Mouse (Mus musculus) layer of hippocampus, postnatal 25 days (tissue): ENCODE data around the gene Adcy10. TPM values are rescaled to one million over a fixed set of nuclear protein-coding genes. Genes with fewer than 3 reads are reported as not detected.

Source experiments
- DNase-seq, 2 experiments: peaks; one replicate each; pipeline ENCODE4 v3.0.0; 2022; ENCODE audit warnings: mixed read lengths in 2 of 2, low spot score in 1 of 2; ENCODE audit errors: extremely low spot score in 1 of 2
- total RNA-seq, 2 experiments: library from RNA; stranded (reverse); gene quantifications; 2 replicates each; pipeline ENCODE4 v1.2.3; 2021

Adcy10 gene
- under 1 TPM in 1 of 2 experiments, not detected in 1; 0.15 TPM for total RNA-seq

- DNase-seq, result no peak
Observed at GRCm38 (mm10) chr1:165484688-165485233, at the start of gene Adcy10. Adcy10 (plus strand) TSS chr1:165485183.

GRCm38 (mm10) chr1:165438289-165439021 lies 46.5 kb upstream of the Adcy10 start:
- DNase-seq, result no peak

GRCm38 (mm10) chr1:165440788-165441187 lies 44.2 kb upstream of the Adcy10 start:
- DNase-seq, result no peak

DNA sequence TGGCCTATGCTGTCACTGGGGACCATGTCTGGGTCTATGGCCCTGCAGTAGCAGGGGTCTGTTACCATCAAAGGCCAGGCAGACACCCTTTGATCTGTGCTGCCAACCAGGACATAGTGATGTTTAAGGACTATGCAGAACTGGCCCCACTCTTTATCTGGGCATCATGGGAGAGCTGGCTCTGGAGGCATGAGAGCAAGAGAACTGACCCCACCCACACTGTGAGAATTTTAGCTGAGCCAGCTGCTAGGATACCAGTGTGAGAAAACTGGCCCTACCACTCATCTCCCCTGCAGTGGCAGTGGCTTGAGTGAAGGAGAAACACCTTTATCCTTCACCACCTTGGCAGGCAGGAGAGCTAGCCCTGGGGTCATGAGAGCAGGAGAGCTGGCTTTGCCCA lies 43.8 kb upstream of the Adcy10 start:
- DNase-seq, result no peak

GRCm38 (mm10) chr1:165441719-165442118 lies 43.3 kb upstream of the Adcy10 start:
- no peak for DNase-seq

GRCm38 (mm10) chr1:165459041-165459502 lies 25.9 kb upstream of the Adcy10 start:
- DNase-seq, result no peak

GRCm38 (mm10) chr1:165459503-165460181 lies 25.3 kb upstream of the Adcy10 start:
- peak; percentile 39 to 42 for DNase-seq

DNA sequence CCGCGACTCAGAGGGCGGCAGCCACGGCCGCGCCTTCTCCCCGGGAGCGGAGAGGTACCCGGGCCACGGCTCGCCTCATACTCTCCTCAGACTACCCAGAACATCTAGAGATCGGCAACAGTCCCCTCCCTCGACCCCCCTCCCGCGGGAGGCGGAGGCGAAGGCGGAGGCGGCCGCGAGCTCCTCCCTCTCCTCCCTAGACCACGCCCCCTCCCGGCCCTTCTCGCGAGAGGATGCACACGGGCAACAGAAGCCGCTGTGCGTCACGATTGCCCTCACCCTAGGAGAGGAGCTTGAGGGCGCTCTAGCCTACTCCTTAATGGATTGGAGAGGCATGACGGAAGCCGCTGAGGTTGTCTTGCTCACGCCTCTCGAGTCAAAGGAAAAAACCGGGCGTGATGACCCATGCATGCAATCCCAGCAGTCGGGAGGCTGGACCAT lies 24.6 kb upstream of the Adcy10 start, which contains the start of the genes Dcaf6 and Mpc2:
Gene Dcaf6 (minus strand): TSS at position 116 of the 441 bp plus-strand sequence.
Gene Mpc2 (plus strand): TSS at position 278 of the 441 bp plus-strand sequence.
- DNase-seq, result peak; percentile 98 to 99

GRCm38 (mm10) chr1:165460801-165461377 lies 24.1 kb upstream of the Adcy10 start:
- peak; percentile 86 to 95 for DNase-seq

DNA sequence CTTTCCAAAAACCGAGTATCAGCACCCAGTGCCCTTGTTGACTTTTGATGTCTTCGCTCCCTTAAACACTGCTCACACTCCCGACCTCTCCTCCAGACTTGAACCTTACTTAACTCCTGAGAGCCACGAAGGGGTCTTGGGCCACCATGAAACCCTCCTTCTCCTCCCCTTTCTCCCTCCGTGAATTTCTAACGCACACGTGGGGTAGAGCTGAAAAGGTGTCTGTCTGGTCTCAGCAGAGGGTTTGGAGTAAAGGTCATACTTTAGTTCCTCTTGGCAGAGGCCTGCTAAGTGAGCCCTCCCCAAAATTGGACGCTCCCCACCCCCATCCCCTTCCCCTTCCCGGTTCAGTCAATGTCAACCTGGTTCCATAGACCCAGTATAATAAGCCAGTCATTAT lies 23.3 kb upstream of the Adcy10 start:
- peak in 1 of 2 experiments; percentile 23 for DNase-seq

- DNase-seq, result no peak
Observed at GRCm38 (mm10) chr1:165462861-165463260, 22.1 kb upstream of the Adcy10 start.

DNA sequence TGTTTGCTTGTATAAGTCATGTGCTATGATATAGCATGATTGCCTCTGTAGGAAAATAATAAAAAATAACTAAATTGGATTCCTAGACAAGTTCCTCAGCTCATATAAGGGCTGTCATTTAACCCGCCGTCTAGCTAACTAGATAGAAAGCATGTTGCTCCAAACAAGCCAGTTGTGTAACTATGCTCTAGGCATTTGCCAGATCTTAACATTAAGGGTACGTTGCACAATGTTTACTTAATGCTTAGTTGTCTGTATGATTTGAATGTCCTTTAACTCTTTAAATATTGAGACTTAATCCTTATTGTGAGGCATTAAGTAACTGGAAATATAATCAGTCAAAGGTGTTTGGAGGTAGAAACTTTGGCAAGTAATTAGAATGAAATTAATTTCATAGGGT lies 20.4 kb upstream of the Adcy10 start:
- DNase-seq, result no peak

DNA sequence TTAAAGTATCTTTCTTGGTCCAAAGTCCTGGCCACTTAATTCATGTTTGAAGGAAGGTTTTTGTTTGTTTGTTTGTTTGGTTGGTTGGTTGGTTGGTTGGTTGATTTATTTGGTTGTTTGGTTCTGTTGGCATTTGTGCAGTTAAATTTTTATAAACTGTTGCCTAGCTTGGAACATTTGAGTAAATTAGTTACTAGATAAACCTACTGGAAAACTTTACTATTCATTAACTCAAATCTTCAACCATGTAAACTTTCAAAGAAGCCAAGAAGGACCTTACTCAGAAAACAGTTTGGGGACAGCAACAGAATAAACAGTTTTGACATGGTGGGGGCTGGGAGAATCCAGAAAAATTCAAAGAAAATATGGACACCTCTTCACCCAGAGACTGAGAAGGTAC lies 16.0 kb upstream of the Adcy10 start:
- no peak for DNase-seq

DNA sequence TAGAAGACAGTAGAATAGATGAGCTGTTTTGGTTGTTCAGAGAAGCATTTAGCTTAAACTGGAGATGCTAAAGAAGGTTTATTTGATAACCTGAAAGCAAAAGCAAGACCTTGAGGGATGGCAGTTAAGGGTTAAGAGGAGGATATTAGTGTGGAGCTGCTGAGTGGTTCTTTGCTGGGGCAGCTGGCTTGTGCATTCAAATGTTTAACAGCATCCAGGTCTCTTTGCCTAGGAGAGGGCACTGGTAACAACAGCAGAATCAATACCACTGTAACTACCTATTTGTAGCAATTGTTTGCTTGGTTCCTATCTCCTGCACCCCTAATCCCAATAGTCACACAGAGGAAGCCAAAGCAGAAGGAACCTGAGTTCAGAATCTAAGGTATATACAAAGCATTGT lies 15.3 kb upstream of the Adcy10 start:
- DNase-seq, result no peak

GRCm38 (mm10) chr1:165471490-165471889 lies 13.5 kb upstream of the Adcy10 start:
- no peak for DNase-seq

DNA sequence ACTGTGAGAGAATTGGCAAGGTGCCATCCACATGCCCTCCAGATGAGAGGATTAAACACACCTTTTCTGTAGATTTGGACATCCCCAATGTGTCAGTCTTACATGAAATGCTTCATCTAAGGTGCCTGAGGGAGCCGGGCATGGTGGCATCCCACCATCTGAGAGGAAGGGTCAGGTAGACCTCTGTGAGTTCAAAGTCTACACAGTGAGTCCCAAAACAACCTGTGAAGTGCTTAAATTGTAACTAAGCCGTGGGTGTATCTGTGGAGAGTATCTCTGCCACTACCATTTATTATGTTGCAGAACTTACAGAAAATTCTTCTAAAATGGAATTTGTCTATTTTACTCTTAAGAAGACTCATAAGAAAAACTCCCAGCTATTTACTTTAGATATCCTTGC lies 1.1 kb downstream of the Adcy10 start:
- no peak for DNase-seq

DNA sequence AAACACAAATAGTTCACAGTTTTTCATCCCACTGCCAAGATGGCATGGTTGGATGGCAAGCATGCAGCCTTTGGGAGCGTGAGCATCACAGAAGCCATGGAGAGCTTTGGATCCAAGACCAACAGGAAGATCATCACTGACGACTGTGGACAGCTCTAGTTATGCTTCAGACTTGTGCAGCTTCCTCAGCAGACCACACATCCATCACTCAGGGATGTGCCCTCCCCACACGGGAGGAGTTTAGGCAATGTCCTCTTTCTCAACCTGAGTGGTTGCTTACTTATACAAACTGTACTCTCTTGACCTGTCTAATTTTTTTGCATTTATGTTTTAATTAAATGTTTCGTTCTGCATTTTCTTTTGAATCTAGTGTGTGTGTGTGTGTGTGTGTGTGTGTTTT lies 4.2 kb downstream of the Adcy10 start:
- DNase-seq, result no peak

- DNase-seq, result no peak
Observed at GRCm38 (mm10) chr1:165498856-165499255, 13.9 kb downstream of the Adcy10 start.

DNA sequence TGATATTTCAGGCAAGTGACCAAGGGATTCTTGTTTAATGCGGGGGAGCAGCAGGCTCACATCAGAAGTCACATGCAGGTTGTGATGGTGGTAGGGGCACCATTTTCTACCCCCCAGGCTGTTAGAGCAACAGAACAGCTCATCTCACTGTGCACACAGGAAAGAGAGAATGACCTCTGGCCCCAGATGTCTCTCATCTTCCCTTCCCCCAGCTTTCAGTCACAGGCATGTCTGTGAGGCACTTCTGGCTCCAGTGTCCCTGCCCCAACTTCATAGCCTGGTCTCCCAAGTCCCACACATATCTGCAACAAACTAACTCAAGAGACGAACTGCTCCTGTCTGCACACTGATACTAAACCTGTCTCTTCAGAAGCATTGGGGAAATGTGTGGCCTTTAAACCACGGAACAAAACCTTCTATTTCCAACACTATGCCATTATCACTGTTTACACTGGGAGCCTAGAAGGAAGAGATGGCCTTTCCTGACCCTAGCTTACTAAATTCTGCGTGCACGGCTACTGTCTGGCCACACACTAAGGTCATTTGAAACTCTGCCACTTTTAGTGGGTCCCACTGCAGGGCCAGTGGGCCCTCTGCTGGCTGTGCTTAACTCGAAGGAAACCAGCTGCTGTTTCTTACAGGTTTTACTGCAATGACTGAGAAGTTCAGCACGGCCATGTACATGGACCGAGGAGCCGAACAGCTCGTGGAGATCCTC lies 18.5 kb downstream of the Adcy10 start:
- DNase-seq, result no peak

- DNase-seq, result no peak
Observed at GRCm38 (mm10) chr1:165506303-165506702, 21.3 kb downstream of the Adcy10 start.
